Mouse (Mus musculus) G1E (cell line): Measurements from ENCODE around the gene Rnf111.

Experiments used
- CTCF ChIP-seq: IDR thresholded peaks from 2 replicates; pipeline ENCODE4 v1.5.1; 2012; ENCODE audit warnings: low read depth, low read length, inconsistent platforms, mixed read lengths
- TAL1 ChIP-seq: conservative IDR thresholded peaks from 2 replicates; pipeline ENCODE4 v1.6.1; 2012; ENCODE audit warnings: low read depth, low read length, inconsistent platforms, mixed read lengths

DNA sequence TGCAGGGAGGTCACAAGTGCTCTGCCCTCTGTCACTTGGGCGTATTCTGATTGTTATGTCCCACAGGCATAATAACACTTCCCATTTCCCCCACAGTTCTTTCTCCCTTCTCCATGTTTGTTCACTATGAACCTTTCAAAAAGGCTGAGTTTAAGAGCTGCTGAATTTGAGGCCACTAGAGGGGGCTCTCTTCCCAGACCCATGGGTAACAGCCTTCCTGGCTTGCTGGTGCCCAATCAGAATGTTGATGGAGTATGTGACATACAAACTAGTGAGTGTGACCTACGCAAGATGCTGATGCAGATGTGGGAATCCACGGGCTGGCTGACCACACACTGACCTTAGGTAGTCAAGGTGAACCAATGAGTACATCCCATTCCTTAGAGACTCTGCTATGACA, 94.7 kb downstream of the Rnf111 start:
- TF ChIP-seq CTCF (no peak; the same call in 1 of the 2 replicates), TAL1 (no peak)
